Mouse (Mus musculus) skeletal muscle tissue, adult 2 months (tissue): ENCODE measurements at regions not wholly inside any gene's neighbourhood (a gene's known extent, or its start where the extent isn't known, plus 50 kb on each side); places are given as distances from the start of the nearest gene placed in this dataset.

Experiments
- DNase-seq: peaks from one replicate; pipeline ENCODE4 v3.0.0-alpha.2; 2012; ENCODE audit warnings: low read depth, low spot score

GRCm38 (mm10) chr13:3752334-3752733 lies 51.8 kb downstream of the Calml3 start:
- no peak for DNase-seq

DNA sequence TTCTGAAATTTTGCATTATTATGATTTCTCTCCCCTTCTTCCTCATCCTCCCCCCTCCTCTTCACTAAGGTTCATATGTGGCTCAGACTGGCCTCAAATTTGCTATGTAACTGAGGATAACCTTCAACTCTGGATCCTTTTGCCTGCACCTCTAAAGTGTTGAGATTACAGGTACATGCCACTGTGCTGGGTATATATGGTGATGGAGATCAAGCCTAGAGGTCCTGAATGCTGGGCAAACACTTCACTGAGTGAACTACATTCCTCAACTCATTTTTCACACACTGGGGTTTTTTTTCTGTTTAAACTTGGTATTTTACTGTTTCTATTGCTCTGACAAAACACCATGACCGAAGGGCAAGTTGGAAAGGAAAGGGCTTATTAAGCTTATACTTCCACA lies 52.9 kb downstream of the Calml3 start:
- no peak for DNase-seq

GRCm38 (mm10) chr13:3750756-3751155 lies 53.4 kb downstream of the Calml3 start:
- peak; percentile 57 for DNase-seq

DNA sequence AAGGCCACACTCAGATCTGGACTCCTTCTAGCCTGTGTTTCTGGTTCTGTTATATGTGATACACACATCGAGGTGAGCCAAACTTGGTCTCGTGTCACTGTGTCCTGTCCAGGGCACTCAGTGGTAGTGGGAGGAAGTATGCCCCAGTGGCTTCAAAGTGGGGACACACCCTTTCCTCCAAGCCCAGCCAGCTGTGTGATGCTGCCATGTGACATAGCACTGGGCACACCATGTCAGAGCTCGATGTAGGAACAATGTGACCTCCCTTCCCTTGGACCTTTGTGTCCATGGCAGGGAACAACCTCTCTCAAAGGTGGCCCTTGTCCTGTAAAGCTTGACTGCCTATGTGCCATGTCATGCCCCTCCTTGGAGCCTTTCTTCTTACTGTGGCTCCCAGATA lies 54.5 kb downstream of the Calml3 start:
- DNase-seq: peak; percentile 27

DNA sequence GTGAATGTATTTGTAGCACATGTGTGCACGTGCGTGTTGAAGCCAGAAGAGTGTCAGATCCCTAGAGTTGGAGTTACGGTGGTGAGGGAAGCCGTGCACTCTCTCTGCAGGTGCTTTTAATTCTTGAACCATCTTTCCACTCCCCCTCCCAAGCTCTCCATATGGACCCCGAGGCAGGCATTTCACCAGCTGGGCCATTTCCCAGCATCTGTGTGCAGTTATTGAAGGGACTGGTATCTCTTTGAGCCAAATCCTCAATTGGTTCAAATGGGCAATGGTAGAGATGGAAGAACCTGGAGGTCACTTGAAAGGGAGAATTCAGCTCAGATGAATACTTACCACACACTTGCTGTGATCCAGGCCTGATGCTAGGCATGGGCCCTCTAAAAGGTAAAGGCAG lies 55.3 kb downstream of the Calml3 start:
- no peak for DNase-seq

GRCm38 (mm10) chr13:3746524-3746923 lies 57.6 kb downstream of the Calml3 start:
- DNase-seq: no peak

- no peak for DNase-seq
Observed at GRCm38 (mm10) chr13:3744870-3745269, 59.2 kb downstream of the Calml3 start.

- DNase-seq: no peak
Observed at GRCm38 (mm10) chr13:3743692-3744457, 60.2 kb downstream of the Calml3 start.

- DNase-seq: no peak
Observed at GRCm38 (mm10) chr13:3742763-3743401, 61.2 kb downstream of the Calml3 start.

DNA sequence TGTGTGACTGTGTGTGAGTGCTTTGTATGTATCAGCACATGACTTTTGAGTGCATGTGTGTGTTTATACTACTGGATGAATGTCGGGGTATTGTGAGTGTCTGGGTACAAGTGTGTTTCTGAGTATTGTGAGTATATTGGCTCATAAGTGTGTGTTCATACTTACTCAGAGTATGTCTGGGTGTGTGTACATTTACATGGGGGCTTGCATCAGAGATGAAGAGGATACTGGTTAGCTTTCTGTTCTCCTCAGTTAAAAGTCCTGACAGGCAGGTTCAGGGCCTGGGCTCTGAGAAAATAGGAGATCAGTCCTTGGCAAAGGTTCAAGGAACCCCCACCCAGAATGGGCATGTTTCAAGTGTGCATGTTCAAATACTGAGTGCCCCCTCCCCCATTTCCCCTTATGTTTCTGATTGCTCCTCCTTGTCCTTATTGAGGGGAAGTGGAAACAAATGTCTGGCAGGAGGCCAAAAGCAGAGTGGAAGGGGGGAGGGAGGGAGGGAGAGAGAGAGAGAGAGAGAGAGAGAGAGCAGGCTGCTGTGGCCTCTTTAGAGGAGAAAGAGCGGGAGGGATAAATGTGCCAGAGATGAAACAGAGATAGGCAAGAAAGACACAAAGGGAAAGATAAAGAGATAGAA lies 61.9 kb downstream of the Calml3 start:
- no peak for DNase-seq

DNA sequence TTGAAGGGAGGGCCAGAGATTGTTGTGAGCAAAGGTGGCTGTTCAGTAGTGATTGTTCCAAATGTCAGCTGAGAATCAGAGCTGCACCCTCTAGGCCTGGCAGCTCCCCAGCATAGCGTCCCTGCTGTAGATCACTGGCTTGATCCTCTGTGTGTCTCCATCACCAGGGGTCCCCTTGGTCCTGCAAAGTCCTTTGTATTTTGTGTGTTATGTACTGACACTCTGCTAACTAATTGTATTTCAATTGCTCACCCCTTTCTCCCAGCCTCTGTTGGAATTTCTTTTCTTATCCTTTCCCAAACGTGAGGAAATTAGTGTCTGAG lies 73.5 kb downstream of the Calml3 start:
- DNase-seq: no peak

- no peak for DNase-seq
Observed at GRCm38 (mm10) chr13:3729926-3730698, 74.0 kb downstream of the Calml3 start.

DNA sequence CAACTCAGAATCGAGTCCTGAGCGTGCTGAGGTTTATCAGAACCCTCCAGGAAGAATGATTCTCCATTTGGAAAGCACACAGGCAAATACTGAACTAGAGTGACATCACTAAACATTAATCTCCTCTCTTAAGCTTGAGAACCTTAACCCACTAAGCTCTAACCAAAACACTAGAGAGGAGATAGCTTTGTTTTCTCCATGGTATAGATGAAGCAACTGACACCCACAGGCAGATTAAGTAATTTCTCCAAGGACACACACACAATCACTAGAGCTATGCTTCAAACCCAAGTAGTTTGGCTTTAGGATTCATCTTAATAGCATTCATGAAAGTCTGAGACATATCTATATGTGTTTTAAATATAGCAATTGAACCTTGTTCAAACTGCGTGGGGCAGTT lies 75.2 kb downstream of the Calml3 start:
- DNase-seq: no peak

- no peak for DNase-seq
Observed at GRCm38 (mm10) chr13:3726331-3726781, 77.8 kb downstream of the Calml3 start.

DNA sequence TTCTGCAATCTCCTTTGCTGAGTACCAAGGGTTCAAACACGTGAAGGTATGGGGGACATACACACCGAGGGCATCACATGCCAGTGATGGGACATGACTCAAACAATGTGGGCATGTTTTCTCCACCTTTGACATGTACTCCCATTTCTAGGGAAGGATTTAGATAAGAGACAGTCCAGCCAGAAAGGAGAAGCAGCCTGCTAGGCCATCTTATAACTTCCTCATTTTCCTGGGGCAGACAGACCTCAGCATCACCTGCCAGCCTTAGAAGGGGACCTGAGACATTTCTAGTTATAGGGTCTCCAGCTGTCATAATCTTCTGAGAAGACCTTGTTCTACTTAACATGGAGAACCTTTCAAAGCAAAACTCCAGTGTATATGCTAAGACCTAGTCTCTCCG lies 78.3 kb downstream of the Calml3 start:
- DNase-seq: no peak

GRCm38 (mm10) chr13:3724313-3724712 lies 79.8 kb downstream of the Calml3 start:
- peak; percentile 38 for DNase-seq

DNA sequence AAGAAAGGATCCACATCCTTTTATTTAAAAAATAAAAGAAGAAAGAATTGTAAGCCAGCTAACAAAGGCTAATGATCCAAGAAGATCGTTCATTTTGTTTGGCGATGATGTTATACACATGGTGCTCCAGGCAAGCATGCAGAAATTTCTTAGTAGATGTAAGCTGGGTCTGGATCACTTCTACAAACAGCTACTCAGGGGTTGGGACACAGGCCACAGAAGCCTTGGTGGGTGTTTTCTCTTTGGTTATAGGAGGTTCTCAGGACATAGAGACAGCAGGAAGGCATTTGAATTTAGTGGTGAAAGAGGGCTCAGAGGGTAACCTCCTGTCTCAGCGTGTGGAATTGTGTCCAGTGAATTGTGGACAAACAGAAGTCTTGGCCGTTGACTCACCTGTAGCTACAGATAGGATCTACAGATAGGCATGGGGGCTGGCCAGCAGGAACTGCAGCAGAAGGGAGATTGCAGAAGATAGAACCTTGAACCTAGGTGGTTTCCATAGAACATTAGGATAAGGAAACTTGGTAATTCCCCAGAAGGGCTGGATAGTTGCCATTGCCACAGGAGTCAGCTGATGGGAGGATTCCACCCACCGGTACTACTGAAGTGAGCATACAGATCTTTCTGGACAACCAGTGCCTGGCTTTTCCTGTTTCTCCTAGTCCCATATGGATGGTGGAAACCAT lies 80.5 kb downstream of the Calml3 start:
- DNase-seq: no peak

DNA sequence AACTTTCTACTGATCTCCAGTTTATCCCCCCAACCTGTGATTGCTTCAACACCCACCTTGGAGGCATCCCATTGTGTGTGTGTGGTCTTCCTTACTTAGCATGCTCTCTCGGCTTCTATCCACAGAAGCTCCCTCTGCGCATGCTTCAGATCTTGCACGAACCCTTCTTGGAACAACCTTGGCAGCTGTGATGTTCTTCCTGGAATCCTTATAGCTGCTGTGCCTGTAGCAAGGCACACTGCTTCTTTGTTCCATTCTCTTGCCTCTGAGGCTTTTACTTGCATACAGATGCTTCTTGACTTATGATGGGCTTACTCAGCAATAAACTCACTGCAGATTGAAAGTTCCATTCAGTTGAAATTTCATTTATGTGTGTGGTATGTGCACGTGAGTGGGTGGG lies 81.2 kb downstream of the Asb13 start:
- DNase-seq: no peak

DNA sequence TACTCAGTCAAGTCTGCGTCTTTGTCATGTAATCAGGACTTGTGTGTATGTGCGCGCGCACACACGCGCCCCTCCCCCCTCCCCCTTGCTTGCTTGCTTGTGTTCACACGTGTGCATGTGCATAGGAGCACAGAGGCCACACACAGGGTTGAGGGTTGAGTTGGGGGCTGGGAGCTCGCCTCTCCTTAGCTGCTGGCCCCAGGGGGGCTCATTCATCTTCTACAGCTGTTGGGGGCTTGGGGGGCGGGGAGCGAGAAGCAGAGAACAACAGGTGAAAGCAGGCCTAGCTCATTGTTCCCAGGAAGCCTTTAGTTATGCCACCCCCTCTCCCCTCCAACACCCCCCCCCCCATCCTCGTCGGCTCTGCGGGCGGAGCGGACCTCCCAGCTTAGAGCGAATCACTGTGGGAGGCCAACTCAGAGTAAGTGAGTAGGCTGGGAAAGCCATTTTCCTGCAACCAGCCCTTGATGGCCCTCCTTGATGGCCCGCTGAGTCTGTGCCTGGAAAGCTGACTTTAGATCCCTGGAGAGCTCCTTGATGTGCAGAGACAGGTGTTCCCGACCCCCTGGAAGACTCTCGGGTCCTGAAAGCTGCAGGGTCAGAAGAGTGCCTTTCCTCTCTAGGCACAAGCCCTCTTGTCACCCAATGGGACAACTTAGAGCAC lies 78.8 kb downstream of the Asb13 start:
- DNase-seq: no peak

DNA sequence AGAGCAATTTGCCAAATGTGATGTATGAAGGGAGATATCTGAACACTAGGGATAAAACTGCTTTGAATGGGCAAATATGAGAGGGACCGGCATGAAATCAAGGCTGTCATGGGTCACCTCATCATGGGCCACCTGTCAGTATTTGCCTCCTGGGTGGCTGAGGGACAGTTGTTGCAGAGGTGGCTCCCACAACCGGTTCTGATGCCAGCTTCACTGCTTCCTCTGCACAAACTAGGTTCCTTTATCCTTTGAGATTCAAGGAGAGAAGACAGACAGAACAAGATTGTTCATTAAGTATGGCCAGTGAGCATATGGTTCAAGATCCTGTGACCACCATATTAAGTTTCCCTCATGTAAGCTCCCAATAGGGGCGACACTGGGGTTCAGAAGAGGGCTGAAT lies 78.3 kb downstream of the Asb13 start:
- DNase-seq: no peak

GRCm38 (mm10) chr13:3709982-3710618 lies 76.3 kb downstream of the Asb13 start:
- DNase-seq: no peak
